Mouse (Mus musculus) heart, postnatal 36 days (tissue): ENCODE measurements around the gene Cd82. TPM values are rescaled to one million over a fixed set of nuclear protein-coding genes. Genes with fewer than 3 reads are reported as not detected.

Source experiments
- DNase-seq, 2 experiments: peaks; one replicate each; pipeline ENCODE4 v3.0.0; 2021 to 2022
- intact Hi-C: fragments of 180-260 bp; cut with DNase I; formaldehyde crosslinking; loops from one replicate; pipeline ENCODE4 v1.15.1; 2025
- total RNA-seq, 2 experiments: library from RNA; stranded (reverse); gene quantifications; 2 replicates each; pipeline ENCODE4 v1.2.3; 2021

Cd82 gene
- total RNA-seq, 2 experiments from 2014 or later: 10.7 to 13.8 TPM

DNA sequence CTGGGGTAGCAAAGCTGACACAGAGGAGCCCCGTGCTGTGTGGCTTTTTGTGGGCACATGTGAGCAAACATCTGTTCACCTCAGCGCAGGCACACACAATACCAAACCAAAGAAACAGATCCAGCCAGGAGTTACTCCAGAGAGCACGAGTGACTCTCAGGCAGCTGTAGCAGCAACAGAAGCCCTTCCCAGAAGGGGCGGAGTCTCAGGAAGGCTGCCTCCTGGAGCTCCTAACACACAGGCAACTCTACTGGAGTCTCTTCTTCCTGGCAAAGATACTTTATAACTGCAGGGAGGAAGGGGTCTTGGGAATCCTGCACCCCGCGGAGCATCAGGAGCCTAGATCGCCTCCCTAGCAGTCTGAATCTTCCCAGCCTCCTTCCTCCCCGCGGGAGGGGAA is 7.2 kb upstream of the Cd82 start:
- intact Hi-C loops: loop anchor here (2.0 to 10.0 kb wide), 4 partner anchors 128 to 398 kb away; no protein-coding TSS in a partner anchor
- DNase-seq: peak; percentile 66 to 67

DNA sequence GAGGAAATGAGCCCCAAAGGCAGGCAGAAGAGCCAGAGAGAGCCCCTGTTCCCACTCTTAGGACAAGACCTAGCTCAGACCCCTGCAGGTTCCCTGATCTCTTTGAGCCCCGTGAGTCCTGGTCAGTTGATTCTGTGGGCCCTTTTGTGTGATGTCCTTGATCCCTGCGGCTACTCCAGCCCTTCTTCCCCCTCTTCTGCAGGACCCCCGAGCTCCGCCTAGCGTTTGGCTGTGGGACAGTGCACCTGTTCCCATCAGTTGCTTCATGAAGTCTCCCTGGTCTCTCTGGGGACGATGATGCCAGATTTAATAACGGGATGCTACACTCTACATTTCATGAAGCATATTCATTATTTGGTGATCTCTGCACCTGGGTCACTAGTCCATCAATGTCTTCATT is 6.2 kb upstream of the Cd82 start:
- intact Hi-C loops: no loop called here
- no peak for DNase-seq

DNA sequence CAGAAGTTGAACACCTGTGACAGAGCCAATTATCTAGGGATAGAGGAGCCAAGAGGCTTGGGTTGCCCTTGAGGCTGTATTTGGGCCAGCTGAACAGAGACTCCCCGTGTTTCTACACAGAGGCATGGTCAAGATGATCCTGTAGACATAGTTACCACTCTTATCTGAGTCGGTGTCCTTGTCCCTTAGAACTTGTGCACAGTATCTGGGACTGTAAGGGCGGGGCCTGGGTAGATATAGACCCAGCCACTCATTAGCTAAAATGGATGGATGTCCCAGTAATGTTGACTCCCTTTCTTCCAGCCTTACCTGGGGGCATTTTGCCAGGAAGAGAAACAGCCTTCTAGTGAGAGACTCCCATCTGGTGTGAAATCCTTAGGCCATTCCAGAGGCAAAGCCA is 3.4 kb upstream of the Cd82 start:
- intact Hi-C loops: no loop called here

DNA sequence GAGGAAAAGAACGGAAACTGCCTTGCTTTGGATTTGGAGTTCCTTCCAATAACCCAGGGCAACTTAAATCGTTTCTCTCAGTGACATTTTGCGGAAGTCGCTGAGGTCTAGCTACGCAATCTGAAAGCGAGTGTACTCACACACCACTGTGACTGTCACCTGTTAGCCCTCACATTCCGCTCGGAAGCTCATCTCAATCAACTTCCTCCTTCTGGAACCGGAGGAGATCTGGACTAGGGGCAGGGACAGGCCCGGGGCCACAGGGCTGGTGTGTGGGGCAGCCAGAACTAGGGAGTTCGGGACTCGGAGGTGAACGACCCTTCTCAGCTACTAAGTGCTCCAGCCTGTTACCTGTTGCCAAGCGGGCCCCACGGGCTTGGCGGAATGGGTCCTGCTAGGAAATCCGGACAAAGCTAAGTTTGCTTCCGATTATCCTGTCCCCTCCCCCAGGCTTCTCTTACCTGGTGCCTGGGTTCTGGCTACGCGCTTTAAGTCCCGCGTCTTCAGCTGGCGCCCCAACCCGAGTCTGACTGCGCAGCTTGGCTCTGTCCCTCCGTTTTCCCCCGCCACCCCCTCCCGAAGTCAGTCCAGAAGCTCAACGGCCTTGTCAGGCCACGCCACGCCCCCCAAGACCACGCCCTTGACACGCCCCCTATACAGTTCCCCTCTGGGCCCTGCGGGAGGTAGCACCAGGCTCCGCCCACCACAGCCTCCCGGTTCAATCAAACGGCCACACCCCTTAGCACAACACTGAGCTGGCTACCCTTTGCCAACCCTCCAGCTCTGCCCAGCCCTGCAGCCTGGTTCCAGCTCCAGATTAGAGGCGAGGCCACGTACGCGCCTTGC is 848 bp downstream of the Cd82 start:
- DNase-seq: peak; percentile 94 to 95

More for the DNA sequence above, 3.4 kb upstream of the Cd82 start:
- no peak for DNase-seq

DNA sequence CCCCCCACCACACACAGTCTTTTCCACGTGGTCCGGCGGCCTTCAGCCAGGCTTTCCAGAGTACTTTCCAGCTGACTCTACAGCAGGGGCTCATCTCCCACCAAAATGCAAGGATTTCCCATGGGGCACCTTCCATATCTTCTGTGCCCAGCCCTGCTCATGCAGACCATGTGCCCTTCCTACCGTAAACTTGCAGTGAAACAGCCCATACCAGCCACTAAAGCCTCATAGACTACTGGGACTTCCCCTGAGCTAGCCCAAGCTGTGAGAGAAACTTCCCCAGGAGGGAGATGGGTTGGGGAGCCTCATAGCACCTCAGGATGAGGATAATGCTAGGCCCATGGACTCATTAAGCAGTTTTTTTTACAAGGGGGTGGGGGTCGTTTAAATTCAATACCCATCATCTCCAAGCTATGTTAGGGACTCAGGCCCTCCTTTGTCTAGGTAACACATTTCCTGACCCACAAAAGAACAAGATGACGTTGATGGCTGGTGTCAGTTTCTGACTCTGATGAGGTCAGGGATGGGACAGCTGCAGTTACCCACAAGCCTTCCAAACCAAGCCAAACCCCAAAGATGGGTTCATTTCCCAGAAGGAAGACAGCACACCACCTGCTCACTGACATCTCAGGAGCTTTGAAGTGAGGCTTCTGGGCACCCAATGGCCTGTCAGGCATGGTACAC is 2.0 kb downstream of the Cd82 start:
- no peak for DNase-seq
- intact Hi-C loops: no loop called here

More for the DNA sequence above, 848 bp downstream of the Cd82 start:
- intact Hi-C loops: no loop called here

DNA sequence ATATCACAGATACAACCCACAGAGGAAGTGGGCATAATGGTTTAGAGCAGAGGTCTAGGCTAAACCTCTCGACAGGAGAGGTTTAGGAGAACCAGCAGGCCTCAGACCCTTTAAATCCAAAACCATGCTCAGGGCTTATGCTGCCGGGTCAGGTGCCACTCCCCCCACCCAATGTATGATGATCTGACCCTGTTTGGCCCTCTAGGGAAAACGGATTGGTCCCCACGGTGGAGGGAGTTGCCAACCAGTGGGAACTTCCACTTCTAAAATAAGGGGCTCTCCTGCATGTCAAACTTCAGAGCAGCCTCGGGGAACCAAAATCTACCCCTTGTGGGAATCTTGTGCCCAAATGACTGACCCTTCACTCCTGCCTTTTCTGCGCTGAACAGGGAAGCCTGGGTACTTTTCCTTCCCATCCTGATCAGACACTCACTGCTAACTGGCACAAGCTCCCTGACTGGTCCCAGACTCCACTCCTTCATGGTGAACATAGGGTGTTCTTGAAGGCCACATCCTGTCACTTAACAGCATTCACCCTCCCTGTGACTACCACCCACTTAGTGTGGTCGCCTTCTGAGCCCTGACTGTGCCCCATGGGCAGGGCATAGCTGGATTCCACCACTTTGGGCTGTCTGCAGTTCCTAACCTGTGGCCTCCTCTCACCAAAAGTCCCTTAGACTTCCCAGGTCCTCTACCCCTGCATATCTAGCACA is 3.6 kb downstream of the Cd82 start:
- no peak for DNase-seq
- intact Hi-C loops: no loop called here

DNA sequence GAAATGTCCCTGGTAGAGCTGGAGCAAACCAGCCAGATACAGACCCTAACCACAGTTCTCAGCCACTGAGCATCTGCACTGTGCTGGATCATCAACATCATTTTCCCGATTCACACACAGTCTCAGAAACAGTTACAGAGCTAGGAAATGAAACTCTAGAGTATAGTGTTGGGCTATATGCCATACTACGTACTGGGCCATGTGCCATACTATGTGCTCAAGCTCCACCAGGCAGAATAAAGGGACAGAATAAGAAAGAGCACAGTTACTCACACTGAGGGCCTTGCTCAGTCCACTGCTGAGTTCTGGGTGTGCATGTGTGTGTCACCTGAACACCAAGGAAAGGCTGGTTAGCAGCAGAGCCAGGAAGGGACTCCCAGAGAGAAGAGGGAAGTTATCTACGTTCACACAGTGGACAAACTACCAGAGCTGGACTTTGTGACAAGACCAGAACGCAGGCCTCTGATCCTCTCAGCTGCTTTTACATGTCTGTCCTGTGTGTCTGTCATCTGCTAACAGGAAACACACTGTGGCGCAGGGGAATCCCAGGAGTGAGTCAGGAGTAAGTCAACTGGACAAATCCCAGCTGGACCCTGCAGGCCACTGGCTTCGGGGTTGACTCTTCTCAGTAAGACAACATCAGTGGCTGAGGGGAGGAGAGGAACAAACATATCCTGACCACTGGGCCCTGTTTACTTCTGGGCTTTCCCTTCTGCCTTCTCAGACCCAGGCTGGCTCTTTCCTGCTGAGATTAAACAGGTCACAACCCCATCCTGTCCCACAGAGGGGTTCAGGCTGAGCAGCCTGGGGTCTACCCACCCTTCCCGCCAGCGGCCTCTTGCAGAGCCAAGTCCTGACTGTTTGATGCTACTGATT is 4.4 kb downstream of the Cd82 start:
- peak; percentile 49 to 56 for DNase-seq

DNA sequence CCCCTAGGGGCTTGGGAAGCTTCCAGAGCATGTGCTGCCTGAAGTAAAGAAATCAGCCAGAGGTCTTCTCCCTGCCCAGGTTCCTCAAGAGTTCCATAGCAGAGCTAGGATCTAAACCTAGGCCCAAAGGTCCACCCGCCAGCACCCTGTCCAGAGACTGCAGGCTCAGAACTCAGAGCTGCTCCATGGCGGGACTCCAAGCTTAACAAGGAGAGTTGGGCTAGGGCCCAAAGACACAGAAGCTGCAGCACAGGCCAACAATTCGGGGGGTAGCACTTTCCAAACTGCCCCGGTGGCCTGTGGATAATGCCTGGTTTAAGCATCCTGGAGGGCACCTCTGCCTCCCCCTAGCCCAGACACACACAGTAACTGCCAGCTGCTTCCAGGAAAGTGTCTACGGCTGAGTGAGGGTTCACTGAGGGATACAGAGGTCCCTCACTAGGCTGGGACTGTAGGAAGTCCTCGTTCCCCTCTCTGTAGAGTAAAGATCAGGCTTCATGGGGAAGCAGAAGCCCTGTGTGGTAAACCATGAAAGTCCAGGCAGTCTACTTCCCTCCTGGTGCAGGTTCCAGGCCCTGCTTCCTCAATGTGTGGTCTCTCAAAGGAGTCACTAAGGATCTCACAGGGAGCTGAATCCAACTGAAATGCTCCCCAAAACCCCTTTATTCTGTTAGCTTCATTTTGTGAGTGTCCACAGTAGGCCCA is 5.4 kb downstream of the Cd82 start:
- peak; percentile 56 to 68 for DNase-seq
- intact Hi-C loops: no loop called here

More for the DNA sequence above, 4.4 kb downstream of the Cd82 start:
- intact Hi-C loops: no loop called here

DNA sequence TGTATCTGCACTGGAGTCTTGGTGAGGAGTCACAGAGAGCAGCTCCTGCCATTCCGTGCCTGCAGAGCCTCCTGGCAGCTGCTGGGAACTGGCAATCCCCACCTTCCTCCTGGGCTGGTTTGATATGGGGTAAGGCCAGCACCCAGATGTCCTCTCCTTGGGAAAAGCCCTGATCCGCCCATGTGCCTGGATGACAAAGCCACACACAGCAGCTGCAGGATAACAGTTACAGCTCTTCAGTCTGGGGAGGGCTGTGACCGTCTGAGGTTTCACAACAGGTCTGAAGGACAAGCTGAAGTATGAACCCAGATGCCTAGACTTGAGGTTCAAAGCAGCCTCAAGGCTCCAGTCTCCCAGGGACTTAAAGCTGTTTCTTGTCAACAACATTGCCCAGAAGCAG is 6.8 kb downstream of the Cd82 start:
- intact Hi-C loops: no loop called here
- no peak for DNase-seq

DNA sequence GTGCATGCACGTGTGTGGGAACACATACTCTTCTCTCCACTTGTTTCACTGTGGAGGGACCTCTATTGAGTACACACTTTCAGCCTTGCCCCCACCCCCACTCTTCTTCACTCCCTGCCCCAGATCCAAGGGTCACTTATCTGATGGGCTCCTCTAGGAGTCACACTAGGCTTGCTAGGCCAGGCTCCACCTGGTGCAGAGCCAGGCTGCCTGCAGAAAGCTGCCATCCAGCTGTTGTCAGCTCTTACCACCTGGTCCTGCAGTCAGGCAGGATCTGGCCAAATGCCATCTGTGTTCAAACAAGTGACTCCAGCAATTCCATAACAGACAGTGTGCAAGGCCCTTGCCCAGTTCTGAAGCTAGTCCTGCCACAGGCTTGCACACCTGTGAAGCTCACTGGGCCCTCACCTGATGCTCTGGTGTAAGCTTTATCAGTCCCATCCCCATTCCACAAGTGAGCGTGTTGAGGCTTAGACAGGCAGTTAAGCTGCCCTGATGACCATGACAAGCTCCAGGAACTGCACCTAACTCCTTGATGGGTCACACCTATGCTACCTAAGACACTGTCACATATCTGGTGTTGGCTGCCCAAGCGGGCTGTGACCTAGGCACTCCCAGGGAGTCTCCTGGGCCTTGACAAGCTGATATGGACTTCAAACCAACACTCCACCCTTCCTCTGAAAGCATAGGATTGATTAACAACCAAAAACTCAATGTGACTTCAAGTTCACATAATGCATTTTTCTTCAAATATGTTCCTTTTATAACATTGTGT is 7.9 kb downstream of the Cd82 start:
- intact Hi-C loops: no loop called here
- DNase-seq: peak in 1 of 2 experiments; percentile 40

DNA sequence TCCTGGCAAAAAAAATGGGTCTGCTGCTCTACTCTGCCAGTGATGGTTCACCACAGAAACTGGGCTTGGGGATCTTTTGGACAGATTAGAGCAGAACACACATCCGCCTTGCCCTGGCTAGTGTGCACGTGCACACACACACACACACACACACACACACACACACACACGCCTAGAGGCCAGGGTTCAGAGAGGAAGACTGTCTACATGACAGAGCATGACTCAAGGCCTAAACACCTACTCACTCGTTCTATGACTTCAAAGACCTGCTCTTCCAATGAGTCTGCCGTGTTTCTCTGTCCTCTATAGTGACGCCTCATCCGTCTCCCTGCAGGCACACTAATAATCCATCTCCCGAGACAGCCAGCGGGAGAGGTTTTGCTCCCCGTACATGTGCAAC is 8.6 kb downstream of the Cd82 start:
- no peak for DNase-seq
- intact Hi-C loops: no loop called here

DNA sequence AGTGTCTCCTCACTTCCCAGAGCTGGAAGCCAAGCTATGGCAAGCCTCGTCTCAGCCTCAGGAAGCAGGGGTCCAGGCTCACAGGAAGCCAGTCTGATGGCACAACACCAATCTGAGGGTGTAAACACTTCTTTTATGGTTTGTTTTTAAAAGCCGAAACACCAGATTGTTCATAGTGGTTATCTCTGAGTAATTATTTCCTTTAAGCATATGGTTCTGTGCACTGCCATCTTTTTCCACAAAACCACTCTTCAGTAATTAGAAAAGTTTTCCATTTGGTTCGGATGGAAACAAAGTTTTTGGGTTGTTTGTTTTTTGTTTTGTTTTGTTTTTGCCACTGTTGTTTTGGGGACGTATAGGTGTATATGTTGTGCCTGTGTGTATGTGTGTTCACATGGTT is 9.9 kb downstream of the Cd82 start:
- no peak for DNase-seq
- intact Hi-C loops: no loop called here

DNA sequence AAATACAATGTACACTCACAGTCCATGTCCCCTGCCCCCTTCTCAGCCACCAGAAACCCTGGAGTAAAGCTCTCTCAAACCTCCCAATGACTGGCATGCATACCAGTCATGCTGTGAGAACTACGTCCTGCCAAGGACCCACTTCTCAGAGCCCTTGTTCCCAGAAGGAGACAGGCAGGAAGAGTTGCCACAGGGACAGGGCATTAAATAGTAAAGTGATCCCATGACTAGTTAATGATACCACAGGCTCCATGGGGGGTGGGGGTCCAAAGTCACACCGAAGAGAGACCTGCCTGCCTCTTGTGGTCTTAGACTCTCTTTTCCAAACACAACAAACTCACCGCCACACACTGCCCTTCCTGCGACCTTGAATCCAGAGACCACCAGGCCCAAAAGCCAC is 10.4 kb downstream of the Cd82 start:
- intact Hi-C loops: no loop called here
- no peak for DNase-seq

DNA sequence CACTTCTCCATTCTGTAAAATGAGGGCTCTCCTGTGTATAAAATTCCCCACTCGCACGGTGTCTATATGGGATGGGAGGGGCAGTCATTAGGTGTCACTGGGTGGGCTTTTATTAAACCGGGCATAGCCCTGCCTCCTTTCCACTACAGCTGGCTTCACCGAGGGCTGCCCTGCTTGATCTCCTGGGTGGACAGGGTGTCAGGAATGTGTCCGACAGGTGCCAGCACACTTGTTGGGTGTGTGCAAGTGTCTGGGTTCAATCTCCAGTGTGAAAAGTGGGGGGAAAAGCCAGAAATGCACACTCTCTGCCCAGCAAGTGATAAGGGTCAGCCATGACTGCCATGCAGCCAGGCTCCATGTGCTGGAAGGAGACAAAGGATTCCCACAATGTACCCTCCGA is 10.9 kb downstream of the Cd82 start:
- intact Hi-C loops: no loop called here
- no peak for DNase-seq

DNA sequence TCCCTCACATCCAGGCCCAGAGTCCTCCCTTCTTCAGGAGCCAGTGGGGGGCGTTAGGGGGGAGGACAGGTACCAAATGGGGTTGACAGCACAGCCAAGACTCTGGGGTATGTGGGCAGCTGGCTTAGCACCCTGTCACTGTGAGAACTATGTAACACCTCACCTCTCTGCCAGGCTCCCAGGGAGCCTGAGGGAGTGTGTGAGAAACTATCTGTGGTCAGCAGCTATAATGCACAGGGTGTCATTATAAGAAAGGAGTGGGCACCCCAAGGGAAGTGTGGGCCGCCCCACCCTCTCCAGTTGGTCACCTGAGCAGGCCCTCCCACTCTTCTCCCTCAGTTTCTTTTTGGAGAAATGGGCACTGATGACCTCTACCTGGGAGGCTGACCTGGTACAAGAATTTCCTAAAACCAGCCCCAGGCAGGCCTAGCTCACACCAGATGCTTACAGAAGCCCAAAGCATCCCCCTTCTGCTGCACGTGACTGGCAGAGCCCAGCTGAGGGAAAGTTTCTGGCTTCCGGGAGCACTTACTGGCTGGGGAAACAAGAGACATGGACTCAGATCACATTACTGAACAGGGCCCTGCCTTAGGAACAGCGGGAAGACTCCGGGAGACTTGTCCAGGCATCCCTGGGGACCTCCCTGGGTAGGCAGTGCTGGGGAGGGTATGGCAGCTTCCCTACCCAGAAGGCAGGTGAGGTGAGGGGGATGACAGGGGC is 11.6 kb downstream of the Cd82 start:
- intact Hi-C loops: no loop called here
- DNase-seq: no peak

DNA sequence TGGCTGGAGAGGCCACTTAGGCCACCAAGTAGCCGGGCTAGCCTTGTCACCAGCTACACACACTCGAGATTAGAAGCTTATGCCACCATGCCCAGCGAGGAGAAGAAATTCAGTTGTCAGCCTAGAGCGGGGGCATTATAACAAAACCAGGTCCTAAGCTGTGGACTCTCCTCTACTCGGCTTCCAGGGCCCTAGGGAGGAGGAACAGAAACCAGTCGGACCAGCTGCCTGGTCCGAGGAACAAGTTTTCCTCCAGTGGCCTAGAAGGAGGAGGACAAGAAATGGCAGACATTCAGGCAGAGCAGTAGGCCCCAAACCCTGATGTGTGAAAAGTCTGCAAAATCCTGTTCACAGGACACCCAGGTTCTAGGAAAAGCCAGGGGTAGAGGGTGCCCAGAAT is 12.2 kb downstream of the Cd82 start:
- intact Hi-C loops: no loop called here
- DNase-seq: no peak

DNA sequence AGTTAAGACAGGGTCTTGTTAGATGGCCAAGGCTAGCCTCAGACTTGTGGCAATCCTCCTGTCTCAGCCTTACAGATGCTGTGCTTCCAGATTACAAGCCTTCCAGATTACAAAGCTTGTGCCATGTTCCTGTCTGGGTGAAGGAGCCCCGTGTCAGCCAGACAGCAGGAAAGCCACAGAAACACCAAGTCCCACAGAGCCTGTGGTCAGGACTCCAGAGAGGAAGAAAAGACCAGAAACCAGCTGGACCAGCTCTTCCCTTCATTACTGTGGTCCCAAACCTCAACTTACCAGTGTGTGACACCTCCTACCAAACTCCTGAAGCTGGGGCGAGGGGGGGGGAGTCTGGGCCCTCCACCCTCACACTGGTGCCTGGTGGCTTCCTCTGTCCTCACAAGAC is 13.3 kb downstream of the Cd82 start:
- intact Hi-C loops: no loop called here

DNA sequence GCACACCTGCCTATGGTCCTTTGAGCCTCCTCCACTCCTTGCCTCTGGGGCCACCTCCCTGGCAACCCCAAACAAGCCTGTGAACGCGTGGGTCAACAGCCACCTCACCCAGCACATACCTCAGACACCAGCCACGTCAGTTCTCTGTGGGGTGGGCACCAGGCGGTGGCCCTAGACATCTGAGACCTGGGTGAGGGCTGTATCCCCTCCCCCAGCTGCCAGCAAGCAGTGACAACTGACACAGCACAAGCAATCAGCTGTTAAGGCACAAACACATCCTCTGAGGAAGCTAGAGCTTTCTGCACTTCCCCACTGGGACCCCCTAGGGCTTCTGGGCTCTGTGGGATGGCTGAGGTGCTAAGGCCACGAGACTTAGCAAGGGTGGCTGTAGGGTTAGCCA is 14.2 kb downstream of the Cd82 start:
- no peak for DNase-seq
- intact Hi-C loops: no loop called here

More for the DNA sequence above, 13.3 kb downstream of the Cd82 start:
- no peak for DNase-seq
